Mouse (Mus musculus) lung, postnatal 0 days (tissue): ENCODE data around the gene Eps8.

ENCODE experiments used
- CTCF ChIP-seq: IDR thresholded peaks from 2 replicates; pipeline ENCODE4 v1.5.1; 2016; ENCODE audit warnings: antibody characterized with exemption, mild to moderate bottlenecking
- EP300 ChIP-seq: IDR thresholded peaks from 2 replicates; pipeline ENCODE4 v1.6.1; 2016; ENCODE audit warnings: antibody characterized with exemption, mild to moderate bottlenecking, control low read depth

DNA sequence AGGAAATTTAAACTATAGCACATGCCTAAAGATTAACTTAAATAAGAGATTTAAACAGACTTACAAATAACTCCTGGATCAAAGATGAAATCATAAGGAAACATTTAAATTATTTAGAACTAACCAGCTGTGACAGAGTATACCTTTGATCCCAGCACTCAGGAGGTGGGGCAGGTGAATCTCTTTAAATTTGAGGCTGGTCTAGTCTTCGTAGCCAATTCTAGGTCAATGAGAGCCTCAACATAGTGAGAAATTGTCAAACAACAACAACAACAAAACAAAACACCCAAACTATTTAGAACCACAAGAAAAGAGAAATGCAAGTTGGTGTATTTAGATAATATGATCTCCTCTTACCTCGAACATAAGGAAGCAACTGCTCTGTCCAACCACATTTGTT lies at the start of gene Eps8:
- no peak for TF ChIP-seq CTCF
- no peak for TF ChIP-seq EP300
